Mouse (Mus musculus) neural tube, embryonic 13.5 days (tissue): Measurements from ENCODE around the gene Cc2d1b. TPM values are rescaled to one million over a fixed set of nuclear protein-coding genes. Genes with fewer than 3 reads are reported as not detected.

Experiments used
- polyA plus RNA-seq: library from polyadenylated mRNA; unstranded; fragments of >200 nt; fragmentation: Nextera tagmentation; extraction: Ambion mirVana; gene quantifications from 2 replicates; pipeline ENCODE4 v1.2.1, GENCODE M21; 2015

Cc2d1b gene
- polyA plus RNA-seq, 1 experiment from 2014 or later = 19.0 TPM

Other genes with a start within 250 kb of the Cc2d1b start
- gene Shisal2a, start 236.6 kb upstream of the Cc2d1b start, polyA plus RNA-seq = 4.0 and 4.1 TPM in 2 replicates
- 36.5 and 40.7 TPM in 2 replicates for gene Gpx7, start 213.0 kb upstream of the Cc2d1b start, polyA plus RNA-seq
- gene Tut4, start 160.5 kb upstream of the Cc2d1b start, polyA plus RNA-seq = 69.7 and 97.5 TPM in 2 replicates
- 87.6 and 94.6 TPM in 2 replicates for gene Prpf38a, start 40.6 kb upstream of the Cc2d1b start, polyA plus RNA-seq
- 1.4 and 1.9 TPM in 2 replicates for gene Orc1, start 40.5 kb upstream of the Cc2d1b start, polyA plus RNA-seq
- 1.3 and 1.9 TPM in 2 replicates for gene 3110021N24Rik, start 99.7 kb downstream of the Cc2d1b start, polyA plus RNA-seq
- 5.1 and 6.3 TPM in 2 replicates for gene Zfyve9, start 160.9 kb downstream of the Cc2d1b start, polyA plus RNA-seq
- gene Btf3l4, start 213.7 kb downstream of the Cc2d1b start, polyA plus RNA-seq = 197 and 213 TPM in 2 replicates
- gene Txndc12, start 214.7 kb downstream of the Cc2d1b start, polyA plus RNA-seq = 78.3 and 79.2 TPM in 2 replicates
- 30.7 and 31.6 TPM in 2 replicates for gene Kti12, start 227.8 kb downstream of the Cc2d1b start, polyA plus RNA-seq
- gene A730015C16Rik, start 228.7 kb downstream of the Cc2d1b start, polyA plus RNA-seq = 1.5 and 3.1 TPM in 2 replicates